In the genomic region with DNA sequence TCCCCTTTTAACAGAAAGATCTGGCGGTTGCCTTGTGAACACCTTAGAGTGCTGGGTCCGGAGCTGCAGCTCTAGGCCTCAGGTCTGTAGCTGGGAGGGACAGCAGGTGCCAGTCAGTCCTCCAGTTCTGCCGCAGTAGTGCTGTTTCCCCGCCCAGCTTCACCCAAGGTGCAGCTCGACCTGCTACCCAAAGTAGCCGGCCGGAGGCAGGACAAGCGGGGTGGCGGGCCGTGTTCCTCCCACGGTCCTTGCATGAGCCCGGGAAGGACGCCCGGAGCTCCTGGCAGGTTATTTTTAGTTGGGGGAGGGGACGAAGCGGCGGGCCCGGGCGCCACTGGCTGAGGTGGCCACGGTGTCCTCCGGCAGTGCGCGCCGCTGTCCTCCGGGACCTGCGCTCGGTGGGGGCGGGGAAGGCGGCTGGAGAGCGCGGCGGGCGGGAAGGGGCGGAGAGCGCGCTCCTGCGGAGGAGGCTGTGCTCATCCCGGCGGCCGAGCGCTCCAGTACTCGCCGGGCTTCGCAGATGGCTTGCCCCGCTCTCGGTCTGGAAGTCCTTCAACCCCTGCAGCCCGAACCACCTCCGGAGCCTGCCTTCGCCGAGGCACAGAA, we compare ENCODE assay signal across 9 mouse cellular contexts. TPM values are rescaled to one million over a fixed set of nuclear protein-coding genes. Genes with fewer than 3 reads are reported as not detected.
A peak's percentile ranks its signal among the peaks of the same experiment; 100 is the strongest.
DNase-seq lines count a peak whose midpoint lies in the region; ATAC-seq lines count a peak whose summit lies in the region.
"Had no signal": no experiment of that assay in that cellular context is flagged by ENCODE, and none has a peak within 500 bp of the region (broad histone marks: within the 10 kb centered on the region; RNA-seq: fewer than 3 reads in every experiment).

A gene (plus strand): TSS at position 438 of the 606 bp plus-strand sequence.

- DNase-seq in thymus, postnatal 14 days: peak; percentile 3
- DNase-seq in thymus, postnatal 25 days: no peak
- DNase-seq in urinary bladder, postnatal 4 days (ENCODE audit: low spot score in 2 of 2): peak; percentile 28 to 71

- no peaks in the 10 kb centered on the region for H3K9me3 ChIP-seq in embryonic facial prominence, embryonic 15.5 days (replicated peaks)
- no peaks in the 10 kb centered on the region for H3K9me3 ChIP-seq in heart, embryonic 11.5 days (replicated peaks; ENCODE audit: control insufficient read depth, low read length)
- no peaks in the 10 kb centered on the region for H3K9me3 ChIP-seq in kidney, embryonic 15.5 days (replicated peaks)
- no peaks in the 10 kb centered on the region for H3K9me3 ChIP-seq in limb, embryonic 15.5 days
- H3K9me3 ChIP-seq in neural tube, embryonic 12.5 days: no peaks in the 10 kb centered on the region

- H3K4me1 ChIP-seq in embryonic facial prominence, embryonic 15.5 days: peaks cover 25% of the 10 kb centered on the region
- peaks cover 9% of the 10 kb centered on the region for H3K4me1 ChIP-seq in heart, embryonic 11.5 days (ENCODE audit: control insufficient read depth, insufficient read depth, low read length)
- peaks cover 40% of the 10 kb centered on the region for H3K4me1 ChIP-seq in kidney, embryonic 15.5 days
- peaks cover 28% of the 10 kb centered on the region for H3K4me1 ChIP-seq in limb, embryonic 15.5 days
- H3K4me1 ChIP-seq in neural tube, embryonic 12.5 days: peaks cover 30% of the 10 kb centered on the region

- peak within 1 kb of the TSS; percentile 13; the same call in 1 of the 2 replicates for H3K27ac ChIP-seq in embryonic facial prominence, embryonic 15.5 days (replicated peaks)
- peak within 1 kb of the TSS; percentile 22; the same call in 1 of the 2 replicates for H3K27ac ChIP-seq in heart, embryonic 11.5 days (ENCODE audit: low read depth, low read length)
- peak within 1 kb of the TSS; percentile 80 for H3K27ac ChIP-seq in kidney, embryonic 15.5 days
- H3K27ac ChIP-seq in limb, embryonic 15.5 days: peak within 1 kb of the TSS; percentile 76
- H3K27ac ChIP-seq in neural tube, embryonic 12.5 days: peak within 1 kb of the TSS; percentile 74; the same call in 1 of the 2 replicates

- H3K4me2 ChIP-seq in embryonic facial prominence, embryonic 15.5 days (replicated peaks): peak within 1 kb of the TSS; percentile 79
- peak within 1 kb of the TSS; percentile 98 for H3K4me2 ChIP-seq in heart, embryonic 11.5 days
- H3K4me2 ChIP-seq in kidney, embryonic 15.5 days: peak within 1 kb of the TSS; percentile 97
- H3K4me2 ChIP-seq in limb, embryonic 15.5 days: peak within 1 kb of the TSS; percentile 94
- H3K4me2 ChIP-seq in neural tube, embryonic 12.5 days (replicated peaks): peak within 1 kb of the TSS; percentile 94

- H3K4me3 ChIP-seq in embryonic facial prominence, embryonic 15.5 days (replicated peaks): peak within 1 kb of the TSS; percentile 61
- peak within 1 kb of the TSS; percentile 61 for H3K4me3 ChIP-seq in heart, embryonic 11.5 days (ENCODE audit: low read depth, low read length)
- peak within 1 kb of the TSS; percentile 75 for H3K4me3 ChIP-seq in kidney, embryonic 15.5 days (replicated peaks)
- peak within 1 kb of the TSS; percentile 67 for H3K4me3 ChIP-seq in limb, embryonic 15.5 days
- H3K4me3 ChIP-seq in neural tube, embryonic 12.5 days: peak within 1 kb of the TSS; percentile 69
- H3K4me3 ChIP-seq: myocyte had no signal

- H3K27me3 ChIP-seq in embryonic facial prominence, embryonic 15.5 days: peaks cover 6% of the 10 kb centered on the region; the same call in 1 of the 2 replicates
- H3K27me3 ChIP-seq in heart, embryonic 11.5 days (ENCODE audit: control insufficient read depth, insufficient read depth, low read length): peaks cover 41% of the 10 kb centered on the region
- H3K27me3 ChIP-seq in kidney, embryonic 15.5 days: peaks cover 9% of the 10 kb centered on the region
- peaks cover 8% of the 10 kb centered on the region for H3K27me3 ChIP-seq in limb, embryonic 15.5 days
- H3K27me3 ChIP-seq in neural tube, embryonic 12.5 days (replicated peaks): 0 out of 2 replicates have a peak, but pooled peaks cover 2% of the 10 kb centered on the region

- ATAC-seq in embryonic facial prominence, embryonic 15.5 days (ENCODE audit: insufficient number of reproducible peaks, low FRiP score, low TSS enrichment, low read depth): peak; percentile 84
- peak; percentile 52 for ATAC-seq in heart, embryonic 11.5 days (replicated peaks; ENCODE audit: insufficient number of reproducible peaks, low FRiP score, low TSS enrichment)
- peak; percentile 84 for ATAC-seq in kidney, embryonic 15.5 days (replicated peaks; ENCODE audit: low FRiP score)
- peak; percentile 31; the same call in 1 of the 2 replicates for ATAC-seq in limb, embryonic 15.5 days (ENCODE audit: insufficient number of reproducible peaks, low FRiP score, low TSS enrichment, low read depth)
- peak; percentile 80 for ATAC-seq in neural tube, embryonic 12.5 days (ENCODE audit: low FRiP score, low read depth)

- 2% methylated on average over 45 of the region's 50 CpGs for WGBS in embryonic facial prominence, embryonic 15.5 days
- WGBS in heart, embryonic 11.5 days (ENCODE audit: insufficient replicate concordance): under 1% methylated on average over 47 of the region's 50 CpGs
- 1% methylated on average over 43 of the region's 50 CpGs for WGBS in kidney, embryonic 15.5 days
- WGBS in limb, embryonic 15.5 days: under 1% methylated on average over 46 of the region's 50 CpGs
- under 1% methylated on average over 50 of the region's 50 CpGs for WGBS in neural tube, embryonic 12.5 days

- H3K36me3 ChIP-seq in embryonic facial prominence, embryonic 15.5 days: no peaks in the 10 kb centered on the region
- H3K36me3 ChIP-seq in heart, embryonic 11.5 days (ENCODE audit: control insufficient read depth, insufficient read depth, low read length): no peaks in the 10 kb centered on the region
- no peaks in the 10 kb centered on the region for H3K36me3 ChIP-seq in kidney, embryonic 15.5 days
- no peaks in the 10 kb centered on the region for H3K36me3 ChIP-seq in limb, embryonic 15.5 days
- H3K36me3 ChIP-seq in neural tube, embryonic 12.5 days: no peaks in the 10 kb centered on the region

- H3K9ac ChIP-seq in embryonic facial prominence, embryonic 15.5 days: peak within 1 kb of the TSS; percentile 26
- peak within 1 kb of the TSS; percentile 71 for H3K9ac ChIP-seq in heart, embryonic 11.5 days (ENCODE audit: low read depth, low read length)
- H3K9ac ChIP-seq in kidney, embryonic 15.5 days: peak within 1 kb of the TSS; percentile 63
- peak within 1 kb of the TSS; percentile 26 for H3K9ac ChIP-seq in limb, embryonic 15.5 days
- H3K9ac ChIP-seq in neural tube, embryonic 12.5 days: peak within 1 kb of the TSS; percentile 83

RNA-seq across cellular contexts. Expression of the gene that starts here (rescaled TPM):
- 85.9 and 98.1 TPM in 2 replicates for polyA plus RNA-seq in embryonic facial prominence, embryonic 15.5 days (2015; fragmentation: Nextera tagmentation; extraction: Ambion mirVana)
- 28.2 and 32.8 TPM in 2 replicates for polyA plus RNA-seq in heart, embryonic 11.5 days (2014; fragmentation: Nextera tagmentation; extraction: Ambion mirVana)
- polyA plus RNA-seq in kidney, embryonic 15.5 days (2015; fragmentation: Nextera tagmentation; extraction: Ambion mirVana): 35.1 and 39.1 TPM in 2 replicates
- 70.0 and 71.8 TPM in 2 replicates for polyA plus RNA-seq in limb, embryonic 15.5 days (2015; fragmentation: Nextera tagmentation; extraction: Ambion mirVana)
- 59.8 and 63.7 TPM in 2 replicates for polyA plus RNA-seq in neural tube, embryonic 12.5 days (2016; fragmentation: Nextera tagmentation; extraction: Ambion mirVana)

Comparison
In these comparisons a context has a peak if more than half of its experiments do, and no peak if none do; other contexts are left out.
1. ATAC-seq: peak in every context shown above with its lines; median percentile 84 in embryonic facial prominence, embryonic 15.5 days; 84 in kidney, embryonic 15.5 days; 80 in neural tube, embryonic 12.5 days; 52 in heart, embryonic 11.5 days; 31 in limb, embryonic 15.5 days.
2. H3K27ac ChIP-seq: peak in every context shown above with its lines; median percentile 80 in kidney, embryonic 15.5 days; 76 in limb, embryonic 15.5 days; 74 in neural tube, embryonic 12.5 days; 22 in heart, embryonic 11.5 days; 13 in embryonic facial prominence, embryonic 15.5 days.
3. H3K9ac ChIP-seq: peak in every context shown above with its lines; median percentile 83 in neural tube, embryonic 12.5 days; 71 in heart, embryonic 11.5 days; 63 in kidney, embryonic 15.5 days; 26 in embryonic facial prominence, embryonic 15.5 days; 26 in limb, embryonic 15.5 days.